Mouse (Mus musculus) olfactory bulb, adult 2 months (tissue): ENCODE measurements around the gene Gm21972.

Experiments used
- CTCF ChIP-seq: fragments of 200-500 bp; IDR thresholded peaks from 2 replicates; pipeline ENCODE4 v1.5.1; 2012; ENCODE audit warnings: low read depth, mild to moderate bottlenecking, low read length, moderate library complexity; ENCODE audit not compliant: insufficient read depth
- POLR2A ChIP-seq: fragments of 200-500 bp; IDR thresholded peaks from 2 replicates; pipeline ENCODE4 v1.6.1; 2012; ENCODE audit warnings: mild to moderate bottlenecking, low read depth, low read length, moderate library complexity; ENCODE audit not compliant: insufficient read depth

GRCm38 (mm10) chr1:86114141-86114540 lies 19.3 kb upstream of the Gm21972 start:
- TF ChIP-seq POLR2A = no peak
- TF ChIP-seq CTCF = no peak
